In the genomic region with DNA sequence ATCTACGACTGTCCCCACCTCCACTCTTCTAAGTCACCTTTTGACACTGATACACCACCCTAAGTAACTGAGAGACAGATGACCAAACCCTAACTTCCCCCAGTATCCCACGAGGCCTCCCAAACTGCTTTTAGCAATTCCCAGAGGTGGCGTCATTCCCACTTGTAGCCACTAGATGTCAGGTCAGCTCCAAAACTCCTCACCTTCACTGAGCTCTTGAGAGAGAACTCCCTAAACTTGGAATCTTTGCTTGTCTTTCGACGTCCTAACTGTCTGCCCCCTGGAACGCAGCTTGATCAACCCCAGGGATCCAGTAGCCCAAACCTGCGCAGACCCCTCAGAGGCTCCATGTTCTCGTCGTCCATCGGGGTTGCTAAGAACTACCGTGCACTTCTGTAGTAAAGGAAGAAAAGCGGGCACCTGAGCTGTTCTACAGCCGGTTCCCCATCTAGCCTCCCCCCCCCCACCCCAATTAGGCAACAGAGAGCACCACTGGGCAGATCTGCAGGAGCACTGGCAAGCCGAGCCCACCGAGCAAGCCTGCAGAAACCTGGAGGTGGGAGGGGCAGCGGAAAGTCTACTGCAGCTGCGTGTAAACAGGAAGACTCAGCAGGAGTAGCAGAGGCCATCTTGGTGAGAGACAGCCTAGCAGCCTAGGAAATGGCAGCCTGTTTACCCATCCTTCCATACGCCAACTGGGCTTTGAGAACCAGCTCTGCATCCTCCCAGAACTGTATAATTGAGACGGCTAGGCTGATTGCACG, we compare ENCODE assay signal across 9 mouse cellular contexts. TPM values are rescaled to one million over a fixed set of nuclear protein-coding genes. Genes with fewer than 3 reads are reported as not detected.
A peak's percentile ranks its signal among the peaks of the same experiment; 100 is the strongest.
DNase-seq lines count a peak whose midpoint lies in the region; ATAC-seq lines count a peak whose summit lies in the region.
"Had no signal": no experiment of that assay in that cellular context is flagged by ENCODE, and none has a peak within 500 bp of the region (broad histone marks: within the 10 kb centered on the region; RNA-seq: fewer than 3 reads in every experiment).

No protein-coding gene starts in this region.

- H3K27ac ChIP-seq in heart, embryonic 10.5 days = peak overlapping the region; percentile 62
- H3K27ac ChIP-seq: macrophage had no signal

- 35% methylated on average over 20 of the region's 20 CpGs for WGBS in heart, embryonic 10.5 days

- H3K4me1 ChIP-seq in heart, embryonic 10.5 days = peaks cover 15% of the 10 kb centered on the region

- H3K27me3 ChIP-seq in heart, embryonic 10.5 days (ENCODE audit: insufficient read depth, poor library complexity, severe bottlenecking) = no peaks in the 10 kb centered on the region

- H3K4me3 ChIP-seq in heart, embryonic 10.5 days = no peak overlapping the region

- H3K36me3 ChIP-seq in heart, embryonic 10.5 days = no peaks in the 10 kb centered on the region

- ATAC-seq in common myeloid progenitor, adult 5-6 weeks (replicated peaks; ENCODE audit: low read depth, poor library complexity, severe bottlenecking) = peak; percentile 71
- ATAC-seq in megakaryocyte progenitor cell, adult 5-6 weeks (replicated peaks; ENCODE audit: poor library complexity) = peak; percentile 78

- peak; percentile 55 to 77 for DNase-seq in left cerebral cortex, adult 18-20 months (ENCODE audit: low spot score in 2 of 2)
- DNase-seq in left cerebral cortex, adult 11 months (ENCODE audit: low spot score) = no peak
- peak; percentile 87 for DNase-seq in ZHBTc4 (ENCODE audit: low read depth, low spot score)
- no peak for DNase-seq in heart, embryonic 10.5 days (ENCODE audit: low spot score)
- peak; percentile 42 to 54 for DNase-seq in layer of hippocampus, postnatal 36 days
- peak; percentile 69 for DNase-seq in testis, postnatal 10 days (ENCODE audit: low spot score)

- H3K9me3 ChIP-seq in heart, embryonic 10.5 days = no peaks in the 10 kb centered on the region

RNA-seq across cellular contexts. Expression of gene Lrrc74a, which starts 33.9 kb away (rescaled TPM):
- not detected for total RNA-seq in left cerebral cortex, adult 18-20 months (2021)
- total RNA-seq in common myeloid progenitor, adult 5-6 weeks (2017) = not detected in 2 replicates
- not detected in 2 replicates for polyA plus RNA-seq in heart, embryonic 10.5 days (2016; fragmentation: Nextera tagmentation; extraction: Ambion mirVana)
- total RNA-seq in layer of hippocampus, postnatal 36 days (2021) = not detected
- not detected in 2 replicates for total RNA-seq in megakaryocyte progenitor cell, adult 5-6 weeks (2015)
- total RNA-seq in megakaryocyte progenitor cell, adult 5-6 weeks (2017) = not detected in 2 replicates
- polyA plus RNA-seq: macrophage had no signal

RNA-seq across cellular contexts. Expression of gene Angel1, which starts 41.8 kb away (rescaled TPM):
- total RNA-seq in left cerebral cortex, adult 18-20 months (2021) = 1 to 10 TPM; 8.2 TPM
- 1.6 and 4.6 TPM in 2 replicates for total RNA-seq in common myeloid progenitor, adult 5-6 weeks (2017)
- polyA plus RNA-seq in heart, embryonic 10.5 days (2016; fragmentation: Nextera tagmentation; extraction: Ambion mirVana) = 11.4 and 12.1 TPM in 2 replicates
- 1 to 10 TPM; 6.0 to 6.2 TPM for total RNA-seq in layer of hippocampus, postnatal 36 days (2021)
- total RNA-seq in megakaryocyte progenitor cell, adult 5-6 weeks (2015) = 3.1 TPM in 2 replicates
- 0.62 and 2.7 TPM in 2 replicates for total RNA-seq in megakaryocyte progenitor cell, adult 5-6 weeks (2017)

Comparison
In these comparisons a context has a peak if more than half of its experiments do, and no peak if none do; other contexts are left out.
1. DNase-seq: peak in left cerebral cortex, adult 18-20 months (2 of 2), ZHBTc4 (single experiment), layer of hippocampus, postnatal 36 days (2 of 2) and testis, postnatal 10 days (single experiment); none in left cerebral cortex, adult 11 months (single experiment) and heart, embryonic 10.5 days (single experiment).